Mouse (Mus musculus) kidney, embryonic 14.5 days (tissue): ENCODE measurements around the gene Masp2. TPM values are rescaled to one million over a fixed set of nuclear protein-coding genes. Genes with fewer than 3 reads are reported as not detected.

ENCODE experiments used
- ATAC-seq: fragments of 200-750 bp; cut with Nextera tagmentation; 2 replicates; pipeline ENCODE4 v1.8.0; 2017; ENCODE audit warnings: moderate number of reproducible peaks, mild to moderate bottlenecking, moderate TSS enrichment, moderate library complexity; ENCODE audit not compliant: low FRiP score, low TSS enrichment
- H3K27ac ChIP-seq: fragments of 300-500 bp; sonication (generic); 2 replicates; pipeline ENCODE4 v1.5.1; 2014; ENCODE audit warnings: low read depth, mild to moderate bottlenecking, low read length, moderate library complexity, mixed read lengths
- H3K27me3 ChIP-seq: fragments of 300-500 bp; sonication (generic); 2 replicates; pipeline ENCODE4 v1.6.1; 2014; ENCODE audit warnings: mild to moderate bottlenecking, low read length; ENCODE audit not compliant: control insufficient read depth, insufficient read depth
- H3K36me3 ChIP-seq: fragments of 300-500 bp; sonication (generic); 2 replicates; pipeline ENCODE4 v1.6.1; 2014; ENCODE audit warnings: low read length, mixed read lengths; ENCODE audit not compliant: control insufficient read depth, insufficient read depth
- H3K4me1 ChIP-seq: fragments of 300-500 bp; sonication (generic); 2 replicates; pipeline ENCODE4 v1.6.1; 2014; ENCODE audit warnings: low read length, mixed read lengths; ENCODE audit not compliant: control insufficient read depth, insufficient read depth
- H3K4me2 ChIP-seq: fragments of 300-500 bp; sonication (generic); replicated peaks from 2 replicates; pipeline ENCODE4 v1.6.1; 2014; ENCODE audit warnings: low read depth, mild to moderate bottlenecking, low read length
- H3K4me3 ChIP-seq: fragments of 300-500 bp; sonication (generic); 2 replicates; pipeline ENCODE4 v1.5.1; 2014; ENCODE audit warnings: mild to moderate bottlenecking, low read length
- H3K9ac ChIP-seq: fragments of 300-500 bp; sonication (generic); 2 replicates; pipeline ENCODE4 v1.6.1; 2014; ENCODE audit warnings: low read depth, mild to moderate bottlenecking, low read length, moderate library complexity
- H3K9me3 ChIP-seq: fragments of 300-500 bp; sonication (generic); 2 replicates; pipeline ENCODE4 v1.6.1; 2016; ENCODE audit warnings: low read length; ENCODE audit not compliant: control insufficient read depth
- WGBS: fragments of 180-500 bp; shearing (Covaris S2); extraction: QIAGEN DNeasy Blood & Tissue Kit; methylation state at CpG from one replicate; pipeline ENCODE4 v1.1.7; 2014; 5-methylcytosine and 5-hydroxymethylcytosine counted together
- polyA plus RNA-seq: library from polyadenylated mRNA; unstranded; fragments of >200 nt; fragmentation: Nextera tagmentation; extraction: Ambion mirVana; gene quantifications from 2 replicates; pipeline ENCODE4 v1.2.1, GENCODE M21; 2014

Gene Masp2
- polyA plus RNA-seq = 0.37 TPM in 1 of 2 replicates, not detected in the other

GRCm38 (mm10) chr4:148602357-148603120 is at the start of gene Masp2:
Masp2 (plus strand) TSS chr4:148602554.
- Histone ChIP-seq H3K9ac (no peak within 1 kb of the TSS), H3K27me3 (no peaks in the 10 kb centered on the region), H3K4me1 (no peaks in the 10 kb centered on the region), H3K27ac (no peak within 1 kb of the TSS), H3K36me3 (no peaks in the 10 kb centered on the region; the same call in 1 of the 2 replicates), H3K4me3 (no peak within 1 kb of the TSS), H3K4me2 (no peak within 1 kb of the TSS), H3K9me3 (0 out of 2 replicates have a peak, but pooled peaks cover 5% of the 10 kb centered on the region)
- WGBS = 86% methylated on average over 14 of the region's 14 CpGs
- ATAC-seq = no peak

DNA sequence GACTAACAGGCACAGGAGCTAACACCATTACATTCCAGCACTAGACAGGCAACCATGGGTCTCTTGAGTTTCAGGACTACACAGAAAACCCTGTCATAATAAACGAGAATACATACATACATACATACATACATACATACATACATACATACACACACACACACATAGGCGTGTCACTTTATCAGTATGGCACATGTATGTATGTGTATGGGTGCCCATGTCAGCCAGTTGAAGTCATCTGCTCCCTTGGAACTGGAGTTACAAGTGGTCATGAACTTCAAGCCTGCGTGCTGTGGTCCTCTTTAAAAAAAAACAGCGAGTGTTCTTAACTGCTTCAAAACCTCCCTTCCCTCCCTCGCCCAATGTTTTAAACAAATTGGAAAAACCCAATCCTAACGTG is 44.6 kb upstream of the Masp2 start:
- Histone ChIP-seq H3K4me3 (peak overlapping the region; percentile 93), H3K4me2 (peak overlapping the region; percentile 70), H3K36me3 (peaks cover 56% of the 10 kb centered on the region), H3K27ac (peak overlapping the region; percentile 92), H3K4me1 (0 out of 2 replicates have a peak, but pooled peaks cover 3% of the 10 kb centered on the region), H3K9ac (peak overlapping the region; percentile 97), H3K27me3 (no peaks in the 10 kb centered on the region), H3K9me3 (no peaks in the 10 kb centered on the region)
- 36% methylated on average over 6 of the region's 6 CpGs for WGBS
- peak; percentile 46 for ATAC-seq

DNA sequence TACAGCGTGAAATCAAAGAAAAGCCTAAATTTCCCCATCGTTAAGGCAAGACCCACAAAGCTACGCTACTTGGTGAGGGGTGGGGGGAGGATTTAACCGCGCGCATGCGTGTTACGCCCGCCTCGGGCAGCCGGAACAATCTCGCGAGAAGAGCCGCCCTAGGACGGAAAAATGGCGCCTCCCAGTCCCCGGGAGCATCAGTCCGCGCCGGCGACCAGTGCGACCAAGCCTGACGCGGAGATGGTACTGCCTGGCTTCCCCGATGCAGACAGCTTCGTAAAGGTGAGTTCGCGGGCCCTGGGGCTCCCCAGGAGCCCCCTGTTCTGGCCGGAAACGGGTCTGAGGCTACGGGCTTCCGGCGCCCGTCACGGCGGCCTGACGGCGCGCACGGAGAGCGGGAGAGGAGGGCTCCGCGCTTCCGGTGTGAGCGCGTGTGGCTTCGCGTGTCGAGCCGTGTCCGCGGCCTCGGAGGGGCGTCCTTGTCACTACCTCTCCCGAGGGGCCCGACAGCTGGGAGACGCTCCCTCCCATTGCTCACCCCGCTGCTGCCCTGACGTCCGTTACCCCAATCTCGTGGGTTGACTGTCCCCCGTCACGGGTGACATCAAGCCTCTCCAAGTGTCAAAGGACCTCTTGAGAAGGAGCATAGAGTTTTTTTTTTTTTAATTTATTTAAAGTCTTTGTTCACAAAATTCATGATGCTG is 43.9 kb upstream of the Masp2 start, which contains the start of gene Exosc10:
Exosc10 (plus strand) TSS at position 133 of the 704 bp plus-strand sequence.
- WGBS = under 1% methylated on average over 59 of the region's 63 CpGs
- peaks cover 56% of the 10 kb centered on the region for H3K36me3 ChIP-seq
- H3K27me3 ChIP-seq = no peaks in the 10 kb centered on the region
- ATAC-seq = peak; percentile 94
- peak within 1 kb of the TSS; percentile 70 for H3K4me2 ChIP-seq
- H3K9me3 ChIP-seq = no peaks in the 10 kb centered on the region
- 0 out of 2 replicates have a peak, but pooled peaks cover 3% of the 10 kb centered on the region for H3K4me1 ChIP-seq
- H3K27ac ChIP-seq = peak within 1 kb of the TSS; percentile 92
- H3K4me3 ChIP-seq = peak within 1 kb of the TSS; percentile 93
- H3K9ac ChIP-seq = peak within 1 kb of the TSS; percentile 97

- no peak overlapping the region for H3K4me3 ChIP-seq
- no peak overlapping the region for H3K27ac ChIP-seq
- H3K9me3 ChIP-seq = no peaks in the 10 kb centered on the region
- 97% methylated on average over 17 of the region's 17 CpGs for WGBS
- H3K9ac ChIP-seq = no peak overlapping the region
- 0 out of 2 replicates have a peak, but pooled peaks cover 3% of the 10 kb centered on the region for H3K4me1 ChIP-seq
- no peak for ATAC-seq
- H3K36me3 ChIP-seq = peaks cover 78% of the 10 kb centered on the region
- H3K4me2 ChIP-seq = no peak overlapping the region
- no peaks in the 10 kb centered on the region for H3K27me3 ChIP-seq
These were observed 39.7 kb upstream of the Masp2 start for GRCm38 (mm10) chr4:148562676-148563075.

DNA sequence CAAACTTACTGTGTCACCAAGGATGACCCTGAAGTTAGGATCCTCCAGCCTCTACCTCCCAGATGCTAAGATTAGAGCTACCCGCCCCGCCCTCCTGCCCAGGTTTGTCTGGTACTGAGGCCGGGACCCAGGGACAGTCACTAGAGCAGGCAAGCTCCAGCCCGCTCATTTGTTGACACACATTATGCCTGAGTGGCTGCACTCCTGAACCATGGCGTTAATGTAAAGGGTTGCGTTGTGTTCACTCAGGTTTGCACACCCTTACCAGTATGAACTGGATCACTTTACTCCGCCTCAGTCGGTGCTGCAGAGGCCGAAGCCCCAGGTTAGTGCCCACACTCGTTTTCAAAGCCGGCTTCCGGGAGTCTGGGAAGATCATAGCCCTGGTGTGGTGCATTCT is 38.8 kb upstream of the Masp2 start:
- H3K27ac ChIP-seq = no peak overlapping the region
- peaks cover 87% of the 10 kb centered on the region for H3K36me3 ChIP-seq
- H3K27me3 ChIP-seq = no peaks in the 10 kb centered on the region
- no peak for ATAC-seq
- H3K4me3 ChIP-seq = no peak overlapping the region
- 92% methylated on average over 12 of the region's 12 CpGs for WGBS
- H3K4me2 ChIP-seq = no peak overlapping the region
- no peaks in the 10 kb centered on the region for H3K9me3 ChIP-seq
- no peak overlapping the region for H3K9ac ChIP-seq
- 0 out of 2 replicates have a peak, but pooled peaks cover 3% of the 10 kb centered on the region for H3K4me1 ChIP-seq

- no peak overlapping the region for H3K27ac ChIP-seq
- H3K36me3 ChIP-seq = peaks cover 98% of the 10 kb centered on the region
- no peak overlapping the region for H3K9ac ChIP-seq
- no peak overlapping the region for H3K4me2 ChIP-seq
- WGBS = 92% methylated on average over 10 of the region's 10 CpGs
- ATAC-seq = no peak
- H3K4me1 ChIP-seq = no peaks in the 10 kb centered on the region
- H3K4me3 ChIP-seq = no peak overlapping the region
- no peaks in the 10 kb centered on the region for H3K27me3 ChIP-seq
- H3K9me3 ChIP-seq = no peaks in the 10 kb centered on the region
These were observed 32.2 kb upstream of the Masp2 start for GRCm38 (mm10) chr4:148570138-148570537.

DNA sequence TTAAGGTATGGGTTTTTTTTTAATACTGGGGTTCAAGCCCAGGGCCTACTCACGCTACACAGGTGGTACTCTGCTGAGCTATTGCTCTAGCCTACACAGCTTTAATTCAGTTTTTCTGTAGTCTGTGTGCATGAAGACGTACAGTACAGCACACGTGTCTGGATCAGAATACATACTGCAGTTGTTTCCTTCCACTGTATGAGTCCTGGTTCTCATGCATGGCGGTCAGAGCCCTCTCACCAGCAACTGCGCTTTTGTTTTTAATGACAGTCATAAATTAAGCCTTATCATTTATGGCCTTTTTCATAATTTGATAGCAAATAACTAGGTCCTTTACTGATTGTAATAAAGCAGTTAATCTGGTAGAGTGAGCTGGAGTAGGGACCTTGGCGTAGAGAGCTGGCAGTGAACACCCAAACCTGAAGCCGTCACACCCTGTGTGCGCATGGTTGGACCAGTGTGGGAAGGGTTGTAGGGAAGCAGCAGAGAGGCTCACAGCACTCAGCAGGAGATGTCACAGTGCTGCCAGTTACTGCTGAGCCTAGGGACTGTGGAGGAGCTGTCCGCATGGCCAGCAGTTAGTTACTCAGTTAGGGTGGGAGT is 31.6 kb upstream of the Masp2 start:
- ATAC-seq = no peak

GRCm38 (mm10) chr4:148573222-148573621 is 29.1 kb upstream of the Masp2 start:
- H3K4me1 ChIP-seq = no peaks in the 10 kb centered on the region
- H3K36me3 ChIP-seq = peaks cover 97% of the 10 kb centered on the region
- no peak overlapping the region for H3K4me3 ChIP-seq
- H3K9me3 ChIP-seq = no peaks in the 10 kb centered on the region
- H3K27me3 ChIP-seq = no peaks in the 10 kb centered on the region
- ATAC-seq = no peak
- no peak overlapping the region for H3K4me2 ChIP-seq
- no peak overlapping the region for H3K27ac ChIP-seq
- H3K9ac ChIP-seq = no peak overlapping the region
- 94% methylated on average over 7 of the region's 7 CpGs for WGBS

More for the DNA sequence above, 31.6 kb upstream of the Masp2 start:
- Histone ChIP-seq H3K4me3 (no peak overlapping the region), H3K9me3 (no peaks in the 10 kb centered on the region), H3K4me2 (no peak overlapping the region), H3K4me1 (no peaks in the 10 kb centered on the region), H3K9ac (no peak overlapping the region), H3K36me3 (peaks cover 98% of the 10 kb centered on the region), H3K27me3 (no peaks in the 10 kb centered on the region), H3K27ac (no peak overlapping the region)
- 93% methylated on average over 9 of the region's 9 CpGs for WGBS
